9 mouse cellular contexts compared by ENCODE assay signal in the genomic region with DNA sequence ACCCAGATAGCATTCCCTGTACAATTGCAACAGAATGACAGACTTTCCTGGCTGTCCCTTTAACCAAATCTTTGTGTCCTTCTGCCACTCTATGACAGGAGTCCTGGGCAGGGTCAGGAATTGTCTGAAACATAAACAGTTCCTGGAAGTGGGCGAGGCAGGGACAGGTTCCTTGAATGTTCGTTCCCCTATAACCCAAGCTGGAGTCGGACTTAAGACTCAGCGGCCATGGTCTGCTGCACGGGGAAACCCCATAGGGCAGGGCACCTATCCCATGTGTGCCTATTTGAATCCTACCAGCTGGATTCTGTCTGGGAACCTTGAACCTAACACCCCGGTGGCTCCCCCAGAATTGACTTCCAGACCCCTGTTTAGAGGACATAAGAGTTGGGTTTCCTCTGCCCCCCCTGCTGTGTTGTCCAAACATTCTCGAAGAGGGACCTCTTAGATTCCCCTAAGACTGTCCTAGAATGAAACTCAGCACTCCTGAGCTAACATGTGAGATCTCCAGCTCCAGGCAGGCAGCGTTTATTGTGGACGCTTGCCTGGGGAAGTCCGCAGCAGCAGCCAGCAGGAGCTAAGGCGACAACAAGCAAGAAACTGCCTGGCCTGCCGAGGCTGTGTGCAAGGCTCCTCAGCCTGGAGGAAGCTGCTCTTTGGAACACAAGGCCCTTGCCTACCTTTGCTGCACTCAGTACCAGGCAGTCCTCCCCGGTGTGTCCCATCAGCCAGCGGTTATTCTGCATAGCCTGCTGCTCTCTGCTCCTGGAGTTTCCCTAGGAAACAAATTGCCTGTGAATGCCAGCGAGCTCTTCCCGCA. TPM values are rescaled to one million over a fixed set of nuclear protein-coding genes. Genes with fewer than 3 reads are reported as not detected.
DNase-seq lines count a peak whose midpoint lies in the region; ATAC-seq and TF ChIP-seq lines count a peak whose summit lies in the region.
"Had no signal": no experiment of that assay in that cellular context is flagged by ENCODE, and none has a peak within 500 bp of the region (broad histone marks: within the 10 kb centered on the region; RNA-seq: fewer than 3 reads in every experiment).

No protein-coding gene starts in this region.

- no peak for TF ChIP-seq CTCF in layer of hippocampus, adult 2 months (conservative IDR thresholded peaks at IDR 0.05)
- no peak for TF ChIP-seq CTCF in lung, embryonic 14.5 days (IDR thresholded peaks at IDR 0.05; ENCODE audit: low read depth)
- no peak for TF ChIP-seq CTCF in stomach, postnatal 0 days (IDR thresholded peaks at IDR 0.05; ENCODE audit: low read depth)

- H3K27ac ChIP-seq in layer of hippocampus, adult 2 months: peak overlapping the region; percentile 43; the same call in 1 of the 2 replicates
- peak overlapping the region; percentile 70 for H3K27ac ChIP-seq in intestine, embryonic 14.5 days (ENCODE audit: low read depth)
- 0 out of 2 replicates have a peak overlapping the region, but pooled peaks have one; percentile 30 for H3K27ac ChIP-seq in lung, embryonic 14.5 days (ENCODE audit: low read depth)
- peak overlapping the region; percentile 58 for H3K27ac ChIP-seq in stomach, postnatal 0 days (replicated peaks)

- peaks cover 24% of the 10 kb centered on the region for H3K36me3 ChIP-seq in intestine, embryonic 14.5 days (ENCODE audit: control insufficient read depth, insufficient read depth, low read length)
- peaks cover 17% of the 10 kb centered on the region; the same call in 1 of the 2 replicates for H3K36me3 ChIP-seq in lung, embryonic 14.5 days (ENCODE audit: insufficient read depth)
- H3K36me3 ChIP-seq in stomach, postnatal 0 days (ENCODE audit: control insufficient read depth, insufficient read depth, low read length): no peaks in the 10 kb centered on the region

- peak overlapping the region; percentile 44 for H3K4me2 ChIP-seq in intestine, embryonic 14.5 days (ENCODE audit: low read length)
- H3K4me2 ChIP-seq in lung, embryonic 14.5 days: peak overlapping the region; percentile 5; the same call in 1 of the 2 replicates
- H3K4me2 ChIP-seq in stomach, postnatal 0 days (replicated peaks; ENCODE audit: low read depth): peak overlapping the region; percentile 20; the same call in 1 of the 2 replicates

- H3K4me1 ChIP-seq in intestine, embryonic 14.5 days (replicated peaks; ENCODE audit: control insufficient read depth, insufficient read depth, low read length): peaks cover 36% of the 10 kb centered on the region
- H3K4me1 ChIP-seq in lung, embryonic 14.5 days (ENCODE audit: insufficient read depth): 0 out of 2 replicates have a peak, but pooled peaks cover 5% of the 10 kb centered on the region
- H3K4me1 ChIP-seq in stomach, postnatal 0 days (replicated peaks; ENCODE audit: control insufficient read depth, insufficient read depth): peaks cover 5% of the 10 kb centered on the region

- 7% methylated on average over 16 of the region's 16 CpGs for WGBS in intestine, embryonic 14.5 days
- WGBS in lung, embryonic 14.5 days: 17% methylated on average over 16 of the region's 16 CpGs
- 14% methylated on average over 16 of the region's 16 CpGs for WGBS in stomach, postnatal 0 days

- intact Hi-C loops in gastrocnemius, postnatal 14 days (cut with DNase I; ENCODE audit: low total_unique reads): no loop called here

- H3K4me3 ChIP-seq in layer of hippocampus, adult 2 months: no peak overlapping the region
- peak overlapping the region; percentile 28 for H3K4me3 ChIP-seq in intestine, embryonic 14.5 days (ENCODE audit: low read depth, low read length)
- no peak overlapping the region for H3K4me3 ChIP-seq in lung, embryonic 14.5 days (ENCODE audit: low read depth, low read length)
- H3K4me3 ChIP-seq in stomach, postnatal 0 days (ENCODE audit: low read depth, low read length): peak overlapping the region; percentile 6; the same call in 1 of the 2 replicates

- no peak for ATAC-seq in intestine, embryonic 14.5 days (replicated peaks; ENCODE audit: low FRiP score, low TSS enrichment, low read depth)
- no peak for ATAC-seq in lung, embryonic 14.5 days (ENCODE audit: insufficient read depth)
- ATAC-seq in stomach, postnatal 0 days (ENCODE audit: low FRiP score, low TSS enrichment): peak; percentile 59

- H3K9me3 ChIP-seq in intestine, embryonic 14.5 days (ENCODE audit: control insufficient read depth, low read length): 0 out of 2 replicates have a peak, but pooled peaks cover 3% of the 10 kb centered on the region
- H3K9me3 ChIP-seq in lung, embryonic 14.5 days (ENCODE audit: low read depth, low read length): peaks cover 5% of the 10 kb centered on the region; the same call in 1 of the 2 replicates
- no peaks in the 10 kb centered on the region for H3K9me3 ChIP-seq in stomach, postnatal 0 days (ENCODE audit: control insufficient read depth, low read length)

- H3K27me3 ChIP-seq in intestine, embryonic 14.5 days (replicated peaks; ENCODE audit: control insufficient read depth, insufficient read depth, low read length): no peaks in the 10 kb centered on the region
- H3K27me3 ChIP-seq in lung, embryonic 14.5 days (ENCODE audit: insufficient read depth, low read length): no peaks in the 10 kb centered on the region
- H3K27me3 ChIP-seq in stomach, postnatal 0 days (ENCODE audit: control insufficient read depth, insufficient read depth, low read length): no peaks in the 10 kb centered on the region

- peak overlapping the region; percentile 27 for H3K9ac ChIP-seq in intestine, embryonic 14.5 days (ENCODE audit: low read length)
- no peak overlapping the region; the same call in 1 of the 2 replicates for H3K9ac ChIP-seq in lung, embryonic 14.5 days
- 0 out of 2 replicates have a peak overlapping the region, but pooled peaks have one; percentile 23 for H3K9ac ChIP-seq in stomach, postnatal 0 days (ENCODE audit: low read length)

- no peak for DNase-seq in layer of hippocampus, adult 2 months (ENCODE audit: low spot score in 2 of 2)
- no peak for DNase-seq in layer of hippocampus, adult 9-11 months
- DNase-seq in intestine, embryonic 14.5 days (ENCODE audit: low spot score): no peak
- DNase-seq in lung, embryonic 14.5 days: peak; percentile 51
- peak; percentile 42 for DNase-seq in stomach, postnatal 0 days (ENCODE audit: low spot score)
- DNase-seq in frontal cortex, postnatal 14 days (ENCODE audit: low spot score in 2 of 2): no peak
- DNase-seq in layer of hippocampus, adult 9-10 months (ENCODE audit: low spot score): no peak
- DNase-seq in gastrocnemius, postnatal 14 days: no peak

- TF ChIP-seq EP300 in stomach, postnatal 0 days (optimal IDR thresholded peaks at IDR 0.05): no peak

RNA-seq across cellular contexts. Expression of gene Pde9a, which starts 48.2 kb away (rescaled TPM):
- total RNA-seq in layer of hippocampus, adult 2 months (2021): 10 to 100 TPM; 21.8 to 31.9 TPM
- 61.0 and 76.0 TPM in 2 replicates for polyA plus RNA-seq in intestine, embryonic 14.5 days (2014; fragmentation: Nextera tagmentation; extraction: Ambion mirVana)
- 35.8 and 36.7 TPM in 2 replicates for polyA plus RNA-seq in lung, embryonic 14.5 days (2014; fragmentation: Nextera tagmentation; extraction: Ambion mirVana)
- polyA plus RNA-seq in stomach, postnatal 0 days (2015; fragmentation: Nextera tagmentation; extraction: Ambion mirVana): 11.6 and 12.1 TPM in 2 replicates
- total RNA-seq in gastrocnemius, postnatal 14 days (2021): 1 to 10 TPM; 4.5 to 6.5 TPM
- total RNA-seq: common myeloid progenitor, adult 5-6 weeks had no signal

Comparison
In these comparisons a context has a peak if more than half of its experiments do, and no peak if none do; other contexts are left out.
1. DNase-seq: peak in lung, embryonic 14.5 days (single experiment) and stomach, postnatal 0 days (single experiment); none in layer of hippocampus, adult 2 months (0 of 2), layer of hippocampus, adult 9-11 months (single experiment), intestine, embryonic 14.5 days (single experiment), frontal cortex, postnatal 14 days (0 of 2), layer of hippocampus, adult 9-10 months (single experiment) and gastrocnemius, postnatal 14 days (single experiment).
2. H3K4me3 ChIP-seq: peak in intestine, embryonic 14.5 days (single experiment) and stomach, postnatal 0 days (single experiment); none in layer of hippocampus, adult 2 months (single experiment) and lung, embryonic 14.5 days (single experiment).
3. Peak in every context shown above with its lines, with median percentiles within 50 percentile points of each other: H3K27ac ChIP-seq and H3K4me2 ChIP-seq.